Mouse (Mus musculus) brain, embryonic 14.5 days (tissue): ENCODE results near the gene Ston2.

Source experiments
- CTCF ChIP-seq: fragments of 200-500 bp; IDR thresholded peaks from 2 replicates; pipeline ENCODE4 v1.5.1; 2012; ENCODE audit warnings: inconsistent platforms, mild to moderate bottlenecking, moderate library complexity, borderline replicate concordance; ENCODE audit not compliant: insufficient read depth, insufficient read length; ENCODE audit errors: extremely low read depth
- POLR2A ChIP-seq: fragments of 200-500 bp; IDR thresholded peaks from 2 replicates; pipeline ENCODE4 v1.6.1; 2012; ENCODE audit warnings: mild to moderate bottlenecking, inconsistent platforms, borderline replicate concordance; ENCODE audit not compliant: poor library complexity, insufficient read depth, insufficient read length, severe bottlenecking; ENCODE audit errors: extremely low read depth

DNA sequence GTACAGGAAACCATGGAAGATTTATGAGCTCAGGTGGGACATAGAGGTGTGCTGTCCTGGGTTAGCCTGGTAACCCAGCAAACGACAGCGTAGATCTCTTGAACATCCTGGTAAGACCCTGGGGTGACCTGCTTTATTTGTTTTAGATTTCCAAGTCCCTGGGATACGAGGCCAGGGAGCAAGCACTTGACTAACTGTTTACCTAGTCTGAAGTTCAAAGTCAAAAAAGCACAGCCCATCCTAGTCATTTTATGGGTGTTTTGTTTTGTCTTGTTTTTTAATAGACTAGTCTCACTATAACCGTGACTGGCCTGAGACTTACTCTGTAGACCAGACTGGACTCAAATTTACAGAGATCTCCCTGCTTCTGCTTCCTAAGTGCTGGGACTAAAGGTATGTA lies 93.4 kb downstream of the Ston2 start:
- TF ChIP-seq CTCF (no peak), POLR2A (no peak)
